Mouse (Mus musculus) myocyte (in vitro differentiated cells): ENCODE data around the gene Dcaf10. TPM values are rescaled to one million over a fixed set of nuclear protein-coding genes. Genes with fewer than 3 reads are reported as not detected.
"Not testable (repeated sequence)": the region's sequence is repeated elsewhere in the genome, so short reads cannot be mapped to it uniquely, and the experiment has no call there.

Source experiments
- H3K27me3 ChIP-seq: one replicate; pipeline ENCODE4 v1.6.1; 2011; ENCODE audit not compliant: control insufficient read depth, insufficient read depth, insufficient read length
- H3K36me3 ChIP-seq: one replicate; pipeline ENCODE4 v1.6.1; 2011; ENCODE audit not compliant: control insufficient read depth, insufficient read depth
- H3K4me2 ChIP-seq: one replicate; pipeline ENCODE4 v1.6.1; 2011; ENCODE audit warnings: low read depth, control low read depth
- H3K4me3 ChIP-seq: one replicate; pipeline ENCODE4 v1.5.1; 2011; ENCODE audit warnings: mild to moderate bottlenecking, control low read depth, moderate library complexity
- H3K79me2 ChIP-seq: one replicate; pipeline ENCODE4 v1.6.1; 2011; ENCODE audit not compliant: control insufficient read depth, insufficient read depth
- H3ac ChIP-seq: one replicate; pipeline ENCODE4 v1.6.1; 2011; ENCODE audit not compliant: control insufficient read depth, insufficient read length
- CEBPB ChIP-seq: IDR thresholded peaks from 2 replicates; pipeline ENCODE4 v1.6.1; 2011; ENCODE audit warnings: mild to moderate bottlenecking, moderate library complexity; ENCODE audit not compliant: poor library complexity, insufficient read depth, severe bottlenecking
- E2F4 ChIP-seq: IDR thresholded peaks from one replicate; pipeline ENCODE4 v1.6.1; 2011; ENCODE audit warnings: mild to moderate bottlenecking, control low read depth, moderate library complexity; ENCODE audit not compliant: insufficient read depth
- MAX ChIP-seq: IDR thresholded peaks from one replicate; pipeline ENCODE4 v1.6.1; 2011; ENCODE audit warnings: low read depth, mild to moderate bottlenecking, control low read depth
- MYOD1 ChIP-seq, 3 experiments: IDR thresholded peaks; one replicate each; pipeline ENCODE4 v1.6.1; 2011; ENCODE audit warnings: control low read depth in 2 of 3, low read depth in 2 of 3, mild to moderate bottlenecking in 2 of 3, moderate library complexity in 1 of 3; ENCODE audit not compliant: insufficient read length in 2 of 3, control insufficient read depth in 1 of 3
- MYOG ChIP-seq, 3 experiments: IDR thresholded peaks; one replicate each; pipeline ENCODE4 v1.6.1; 2011; ENCODE audit warnings: control low read depth in 2 of 3, low read depth in 2 of 3, mild to moderate bottlenecking in 2 of 3; ENCODE audit not compliant: insufficient read length in 2 of 3, control insufficient read depth in 1 of 3, insufficient read depth in 1 of 3
- POLR2A ChIP-seq: IDR thresholded peaks from one replicate; pipeline ENCODE4 v1.6.1; 2011; ENCODE audit warnings: low read depth, mild to moderate bottlenecking, control low read depth, moderate library complexity; ENCODE audit not compliant: insufficient read length
- POLR2AphosphoS2 ChIP-seq: IDR thresholded peaks from one replicate; pipeline ENCODE4 v1.6.1; 2011; ENCODE audit warnings: low read depth, control low read depth; ENCODE audit not compliant: insufficient read length
- REST ChIP-seq: IDR thresholded peaks from one replicate; pipeline ENCODE4 v1.6.1; 2011; ENCODE audit warnings: mild to moderate bottlenecking, control low read depth, moderate library complexity; ENCODE audit not compliant: insufficient read depth, insufficient read length
- SRF ChIP-seq: IDR thresholded peaks from one replicate; pipeline ENCODE4 v1.6.1; 2011; ENCODE audit warnings: low read depth; ENCODE audit not compliant: control insufficient read depth, insufficient read length
- TCF12 ChIP-seq: IDR thresholded peaks from one replicate; pipeline ENCODE4 v1.6.1; 2011; ENCODE audit warnings: mild to moderate bottlenecking, control low read depth; ENCODE audit not compliant: poor library complexity, insufficient read depth, severe bottlenecking
- TCF3 ChIP-seq: IDR thresholded peaks from one replicate; pipeline ENCODE4 v1.6.1; 2011; ENCODE audit warnings: low read depth, control low read depth; ENCODE audit not compliant: insufficient read length
- USF1 ChIP-seq: IDR thresholded peaks from one replicate; pipeline ENCODE4 v1.6.1; 2011; ENCODE audit warnings: low read depth, mild to moderate bottlenecking, control low read depth, moderate library complexity
- polyA plus RNA-seq: library from polyadenylated mRNA; unstranded; fragments of >200 nt; fragmentation: generic; extraction: Trizol; gene quantifications from one replicate; pipeline ENCODE4 v1.2.1, GENCODE M21; 2012; ENCODE audit warnings: missing spikeins

The Dcaf10 gene
- polyA plus RNA-seq, 1 experiment: 9.3 TPM

DNA sequence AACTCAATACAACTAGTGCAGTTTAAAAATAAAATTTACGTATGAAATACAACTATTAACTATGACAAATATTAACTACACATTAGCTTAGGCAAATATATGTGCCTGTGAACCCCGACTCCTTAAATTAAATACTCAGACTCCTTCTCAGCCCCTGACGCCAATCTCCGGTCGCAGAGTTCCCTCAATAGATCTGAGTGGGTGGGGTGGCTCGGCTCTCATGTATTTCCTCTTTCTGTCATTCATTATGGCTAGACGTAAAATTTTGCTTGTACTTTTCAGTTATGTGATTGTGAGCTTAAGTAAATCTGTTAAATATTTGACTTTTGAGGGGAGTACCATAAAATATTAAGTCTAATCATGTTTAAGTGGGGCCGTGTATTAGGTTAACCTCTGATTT lies 51.1 kb downstream of the Dcaf10 start:
- Histone ChIP-seq H3K4me2 (no peak overlapping the region), H3K36me3 (no peaks in the 10 kb centered on the region), H3K79me2 (no peaks in the 10 kb centered on the region), H3K27me3 (no peaks in the 10 kb centered on the region), H3K4me3 (no peak overlapping the region), H3ac (no peak overlapping the region)
- TF ChIP-seq TCF12 (no peak), POLR2AphosphoS2 (no peak), MYOG (IDR thresholded peaks at IDR 0.05; ENCODE audit: control insufficient read depth in 1 of 3, insufficient read depth in 1 of 3, insufficient read length in 2 of 3, low read depth in 2 of 3) (no peak), E2F4 (no peak), REST (no peak), USF1 (no peak), MYOD1 (IDR thresholded peaks at IDR 0.05; ENCODE audit: control insufficient read depth in 1 of 3, insufficient read length in 2 of 3, low read depth in 2 of 3) (no peak), POLR2A (no peak), SRF (no peak), MAX (no peak), CEBPB (no peak), TCF3 (no peak)

DNA sequence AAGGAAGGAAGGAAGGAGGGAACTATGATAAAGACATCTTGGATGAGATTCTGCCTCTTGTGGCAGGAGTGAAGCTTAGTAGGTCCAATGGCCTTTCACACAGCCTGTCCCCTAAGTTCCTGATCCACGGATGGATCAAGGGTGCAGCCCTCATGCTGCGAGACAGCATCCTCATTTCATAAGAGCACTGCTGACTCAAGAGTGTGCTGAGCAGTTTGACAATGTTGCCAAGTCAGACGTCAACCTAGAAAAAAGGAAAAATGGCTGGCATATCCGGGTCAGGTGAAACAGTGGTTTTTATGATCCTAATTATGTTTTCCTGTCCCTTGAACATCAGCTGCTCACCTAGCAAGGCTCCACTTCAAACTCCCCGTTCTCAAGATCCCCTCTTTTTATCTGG lies 51.8 kb downstream of the Dcaf10 start:
- no peak overlapping the region for H3ac ChIP-seq
- no peaks in the 10 kb centered on the region for H3K36me3 ChIP-seq
- no peaks in the 10 kb centered on the region for H3K27me3 ChIP-seq
- TF ChIP-seq CEBPB (no peak), MYOG (IDR thresholded peaks at IDR 0.05; ENCODE audit: control insufficient read depth in 1 of 3, insufficient read depth in 1 of 3, insufficient read length in 2 of 3, low read depth in 2 of 3) (no peak), REST (no peak), MYOD1 (IDR thresholded peaks at IDR 0.05; ENCODE audit: control insufficient read depth in 1 of 3, insufficient read length in 2 of 3, low read depth in 2 of 3) (no peak), POLR2AphosphoS2 (no peak), POLR2A (no peak), E2F4 (no peak), MAX (no peak), TCF3 (no peak), TCF12 (no peak), SRF (no peak), USF1 (no peak)
- no peak overlapping the region for H3K4me3 ChIP-seq
- no peaks in the 10 kb centered on the region for H3K79me2 ChIP-seq
- no peak overlapping the region for H3K4me2 ChIP-seq

DNA sequence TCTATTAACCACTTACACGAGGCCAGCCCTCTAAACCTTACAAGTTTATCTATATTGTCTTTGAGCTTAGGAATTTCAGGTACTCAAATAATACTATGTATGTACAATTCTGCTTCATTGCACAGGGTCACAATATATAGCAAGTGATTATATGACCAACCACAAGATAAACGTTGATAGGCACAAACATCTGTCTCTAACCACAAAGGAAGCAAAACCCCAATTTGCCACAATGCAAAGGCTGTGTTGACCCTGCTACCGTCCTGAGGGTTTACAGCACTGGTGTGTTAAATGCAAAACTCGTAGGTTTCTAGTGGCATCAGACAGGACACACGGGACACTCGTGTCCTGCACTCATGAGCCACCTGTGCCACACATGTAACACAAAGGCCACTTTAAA lies 54.3 kb downstream of the Dcaf10 start:
- H3K36me3 ChIP-seq: not testable (repeated sequence)

DNA sequence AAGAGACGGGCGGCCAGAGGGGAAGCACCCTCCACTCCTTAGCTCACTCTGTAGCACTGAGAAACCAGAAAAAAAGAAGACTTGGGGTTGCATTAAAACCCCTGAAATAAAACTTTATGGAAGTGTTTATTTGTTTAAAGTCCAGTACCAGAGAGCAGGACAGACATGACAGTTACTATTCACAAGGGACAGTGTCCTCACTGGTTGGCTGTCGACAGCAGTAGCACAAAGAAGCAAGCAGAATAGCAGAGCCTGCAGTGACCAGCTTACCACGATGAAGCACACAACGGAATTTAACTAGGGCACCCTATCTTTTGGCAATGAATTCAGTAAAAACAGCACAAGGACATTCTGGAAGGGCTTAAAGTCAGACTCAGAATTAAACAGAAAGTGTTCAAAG lies 56.4 kb downstream of the Dcaf10 start:
- H3ac ChIP-seq, H3K4me2 ChIP-seq, H3K4me3 ChIP-seq, H3K27me3 ChIP-seq: not testable (repeated sequence)
- Histone ChIP-seq H3K79me2 (peaks cover 21% of the 10 kb centered on the region), H3K36me3 (peaks cover 12% of the 10 kb centered on the region)

More for the DNA sequence above, 54.3 kb downstream of the Dcaf10 start:
- H3K4me3 ChIP-seq, H3ac ChIP-seq, H3K27me3 ChIP-seq, H3K79me2 ChIP-seq, H3K4me2 ChIP-seq: not testable (repeated sequence)

DNA sequence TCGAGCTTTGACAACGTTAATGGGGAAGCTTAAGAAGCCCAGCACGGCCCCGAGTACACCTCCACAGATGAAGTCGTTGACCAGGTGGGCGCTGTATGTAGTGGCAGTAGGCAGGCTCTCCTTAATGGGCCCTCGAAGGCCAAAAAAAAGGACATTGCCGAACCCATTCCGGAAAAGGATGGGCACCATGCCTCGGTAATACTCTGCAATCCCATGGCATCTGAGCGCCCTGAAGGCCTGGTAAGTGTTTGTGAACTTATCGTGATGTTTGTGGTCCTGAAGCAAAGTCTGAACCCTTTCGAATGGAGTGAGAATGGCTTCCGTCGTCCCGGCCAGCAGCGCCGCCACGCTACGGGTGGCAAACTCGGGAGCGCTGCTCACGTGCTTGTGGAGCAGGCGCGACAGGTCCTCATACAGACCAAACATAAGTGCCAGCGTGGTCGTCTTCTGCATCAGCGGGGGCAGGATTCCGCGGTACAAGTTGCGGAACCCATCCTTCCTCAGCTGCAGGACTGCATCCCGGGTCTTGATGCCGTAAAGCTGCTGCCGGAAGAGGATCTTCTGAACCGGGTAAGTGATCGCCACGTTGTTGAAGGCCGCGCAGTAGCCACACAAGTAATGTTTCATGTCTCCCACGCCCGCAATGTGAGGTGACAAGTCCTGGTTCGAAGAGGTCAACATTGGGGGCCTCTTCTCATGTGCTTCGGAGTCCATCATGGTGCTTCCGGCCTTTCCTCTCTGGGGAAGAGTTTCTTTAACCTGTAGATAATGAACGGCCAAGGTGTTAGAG lies 57.7 kb downstream of the Dcaf10 start:
- H3K79me2 ChIP-seq: peaks cover 26% of the 10 kb centered on the region
- TF ChIP-seq TCF3 (no peak), MAX (no peak)
- peaks cover 18% of the 10 kb centered on the region for H3K36me3 ChIP-seq
- no peak overlapping the region for H3ac ChIP-seq
- H3K4me3 ChIP-seq: no peak overlapping the region
- no peak overlapping the region for H3K4me2 ChIP-seq
- H3K27me3 ChIP-seq: no peaks in the 10 kb centered on the region

DNA sequence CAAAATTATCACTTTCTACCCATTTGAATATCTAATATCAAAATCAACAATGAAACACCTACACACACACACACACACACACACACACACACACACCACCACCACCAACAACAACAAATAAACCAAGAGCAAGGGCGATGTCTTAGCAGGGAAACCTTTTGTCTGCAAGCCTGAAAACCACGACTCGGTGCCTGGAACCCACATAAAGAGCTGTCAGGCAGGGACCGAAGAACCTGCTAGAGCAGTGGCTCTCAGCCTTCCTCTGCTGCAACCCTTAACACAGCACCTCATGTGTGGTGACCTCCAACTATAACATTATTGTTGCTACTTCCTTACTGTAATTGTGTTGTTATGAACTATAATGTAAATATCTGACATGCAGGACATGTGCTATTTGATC lies 60.4 kb downstream of the Dcaf10 start:
- H3K79me2 ChIP-seq: peaks cover 43% of the 10 kb centered on the region
- no peak overlapping the region for H3K4me3 ChIP-seq
- H3K4me2 ChIP-seq: no peak overlapping the region
- TF ChIP-seq E2F4 (no peak), MAX (no peak), REST (no peak), MYOD1 (IDR thresholded peaks at IDR 0.05; ENCODE audit: control insufficient read depth in 1 of 3, insufficient read length in 2 of 3, low read depth in 2 of 3) (no peak), SRF (no peak), TCF3 (no peak)
- no peak overlapping the region for H3ac ChIP-seq
- H3K27me3 ChIP-seq: no peaks in the 10 kb centered on the region
- H3K36me3 ChIP-seq: peaks cover 18% of the 10 kb centered on the region
